Mouse (Mus musculus): ENCODE measurements around the gene Fstl4. TPM values are rescaled to one million over a fixed set of nuclear protein-coding genes. Genes with fewer than 3 reads are reported as not detected.

Gene Fstl4
- total RNA-seq (2021) (1 to 10 TPM; 3.0 to 4.0 TPM), polyA plus RNA-seq (2012; rRNA removed) (0.82 and 1.5 TPM in 2 replicates)
- long read RNA-seq, full-length matches to known transcripts = 3 of 3 reads
- long read RNA-seq, partial matches to known transcripts = 0 of 3 reads
- long read RNA-seq, other reads (novel, unspliced or antisense) = 0 of 3 reads

GRCm38 (mm10) chr11:52764461-52764893 lies at the start of gene Fstl4:
TSS of gene Fstl4 (plus strand) at chr11:52764634.
- Histone ChIP-seq H3K4me3 (peak within 1 kb of the TSS; percentile 44), H3K9ac (ENCODE audit: low read depth, low read length) (peak within 1 kb of the TSS; percentile 37), H3K79me2 (replicated peaks; ENCODE audit: control insufficient read depth, insufficient read depth, low read length) (no peaks in the 10 kb centered on the region), H3K4me1 (ENCODE audit: control insufficient read depth, insufficient read depth, low read length) (no peaks in the 10 kb centered on the region), H3K27ac (no peak within 1 kb of the TSS), H3K36me3 (ENCODE audit: control insufficient read depth, insufficient read depth, low read length) (no peaks in the 10 kb centered on the region), H3K27me3 (ENCODE audit: control insufficient read depth, insufficient read depth, low read length) (peaks cover 2% of the 10 kb centered on the region; the same call in 1 of the 2 replicates)
- WGBS = 1% methylated on average over 40 of the region's 48 CpGs
- intact Hi-C loops (cut with DNase I) = loop anchor here (10.0 kb wide), 2 partner anchors 340 to 490 kb away; no protein-coding TSS in a partner anchor
- TF ChIP-seq CTCF (IDR thresholded peaks at IDR 0.05) (no peak), POLR2A (IDR thresholded peaks at IDR 0.05; ENCODE audit: insufficient read depth, low read depth, low read length) (no peak), EP300 (IDR thresholded peaks at IDR 0.05; ENCODE audit: insufficient read depth, low read depth, low read length) (no peak)
- DNase-seq = peak; percentile 40 to 42

GRCm38 (mm10) chr11:52718570-52718969 lies 45.9 kb upstream of the Fstl4 start:
- DNase-seq = no peak
- H3K36me3 ChIP-seq (ENCODE audit: control insufficient read depth, insufficient read depth, low read length) = no peaks in the 10 kb centered on the region
- intact Hi-C loops (cut with DNase I) = no loop called here
- H3K27ac ChIP-seq = no peak overlapping the region
- no peaks in the 10 kb centered on the region for H3K79me2 ChIP-seq (replicated peaks; ENCODE audit: control insufficient read depth, insufficient read depth, low read length)
- TF ChIP-seq EP300 (IDR thresholded peaks at IDR 0.05; ENCODE audit: insufficient read depth, low read depth, low read length) = no peak
- TF ChIP-seq CTCF (IDR thresholded peaks at IDR 0.05) = no peak
- TF ChIP-seq POLR2A (IDR thresholded peaks at IDR 0.05; ENCODE audit: insufficient read depth, low read depth, low read length) = no peak
- WGBS = 55% methylated on average over 1 of the region's 1 CpGs
- no peak overlapping the region for H3K9ac ChIP-seq (ENCODE audit: low read depth, low read length)
- H3K27me3 ChIP-seq (ENCODE audit: control insufficient read depth, insufficient read depth, low read length) = no peaks in the 10 kb centered on the region
- no peak overlapping the region for H3K4me3 ChIP-seq
- no peaks in the 10 kb centered on the region for H3K4me1 ChIP-seq (ENCODE audit: control insufficient read depth, insufficient read depth, low read length)

GRCm38 (mm10) chr11:52721087-52721486 lies 43.3 kb upstream of the Fstl4 start:
- DNase-seq = no peak
- intact Hi-C loops (cut with DNase I) = no loop called here
- WGBS = 79% methylated on average over 6 of the region's 6 CpGs
- H3K4me3 ChIP-seq = no peak overlapping the region
- no peaks in the 10 kb centered on the region for H3K4me1 ChIP-seq (ENCODE audit: control insufficient read depth, insufficient read depth, low read length)
- H3K27me3 ChIP-seq (ENCODE audit: control insufficient read depth, insufficient read depth, low read length) = no peaks in the 10 kb centered on the region
- no peaks in the 10 kb centered on the region for H3K79me2 ChIP-seq (replicated peaks; ENCODE audit: control insufficient read depth, insufficient read depth, low read length)
- TF ChIP-seq POLR2A (IDR thresholded peaks at IDR 0.05; ENCODE audit: insufficient read depth, low read depth, low read length) (no peak), CTCF (IDR thresholded peaks at IDR 0.05) (no peak), EP300 (IDR thresholded peaks at IDR 0.05; ENCODE audit: insufficient read depth, low read depth, low read length) (no peak)
- H3K27ac ChIP-seq = no peak overlapping the region
- H3K36me3 ChIP-seq (ENCODE audit: control insufficient read depth, insufficient read depth, low read length) = no peaks in the 10 kb centered on the region
- H3K9ac ChIP-seq (ENCODE audit: low read depth, low read length) = no peak overlapping the region

- TF ChIP-seq CTCF (IDR thresholded peaks at IDR 0.05) = no peak
- no peak for TF ChIP-seq EP300 (IDR thresholded peaks at IDR 0.05; ENCODE audit: insufficient read depth, low read depth, low read length)
- TF ChIP-seq POLR2A (IDR thresholded peaks at IDR 0.05; ENCODE audit: insufficient read depth, low read depth, low read length) = no peak
- Histone ChIP-seq H3K79me2 (replicated peaks; ENCODE audit: control insufficient read depth, insufficient read depth, low read length) (no peaks in the 10 kb centered on the region), H3K36me3 (ENCODE audit: control insufficient read depth, insufficient read depth, low read length) (no peaks in the 10 kb centered on the region), H3K4me3 (no peak overlapping the region), H3K4me1 (ENCODE audit: control insufficient read depth, insufficient read depth, low read length) (no peaks in the 10 kb centered on the region), H3K9ac (ENCODE audit: low read depth, low read length) (no peak overlapping the region), H3K27me3 (ENCODE audit: control insufficient read depth, insufficient read depth, low read length) (no peaks in the 10 kb centered on the region), H3K27ac (no peak overlapping the region)
- 85% methylated on average over 4 of the region's 4 CpGs for WGBS
- intact Hi-C loops (cut with DNase I) = no loop called here
- DNase-seq = no peak
Observed at GRCm38 (mm10) chr11:52722706-52723105, 41.7 kb upstream of the Fstl4 start.

- peak; percentile 62 for TF ChIP-seq CTCF (IDR thresholded peaks at IDR 0.05)
- no peak for TF ChIP-seq EP300 (IDR thresholded peaks at IDR 0.05; ENCODE audit: insufficient read depth, low read depth, low read length)
- no peak for TF ChIP-seq POLR2A (IDR thresholded peaks at IDR 0.05; ENCODE audit: insufficient read depth, low read depth, low read length)
- no peaks in the 10 kb centered on the region for H3K79me2 ChIP-seq (replicated peaks; ENCODE audit: control insufficient read depth, insufficient read depth, low read length)
- WGBS = 100% methylated on average over 1 of the region's 1 CpGs
- no peak for DNase-seq
- intact Hi-C loops (cut with DNase I) = no loop called here
- no peak overlapping the region for H3K9ac ChIP-seq (ENCODE audit: low read depth, low read length)
- no peak overlapping the region for H3K4me3 ChIP-seq
- H3K27ac ChIP-seq = no peak overlapping the region
- no peaks in the 10 kb centered on the region for H3K36me3 ChIP-seq (ENCODE audit: control insufficient read depth, insufficient read depth, low read length)
- H3K27me3 ChIP-seq (ENCODE audit: control insufficient read depth, insufficient read depth, low read length) = no peaks in the 10 kb centered on the region
- no peaks in the 10 kb centered on the region for H3K4me1 ChIP-seq (ENCODE audit: control insufficient read depth, insufficient read depth, low read length)
Observed at GRCm38 (mm10) chr11:52726001-52726400, 38.4 kb upstream of the Fstl4 start.

- WGBS = 64% methylated on average over 15 of the region's 15 CpGs
- no peak overlapping the region for H3K27ac ChIP-seq
- TF ChIP-seq EP300 (IDR thresholded peaks at IDR 0.05; ENCODE audit: insufficient read depth, low read depth, low read length) = no peak
- no peak for TF ChIP-seq POLR2A (IDR thresholded peaks at IDR 0.05; ENCODE audit: insufficient read depth, low read depth, low read length)
- no peak for TF ChIP-seq CTCF (IDR thresholded peaks at IDR 0.05)
- H3K4me3 ChIP-seq = no peak overlapping the region
- DNase-seq = no peak
- no peak overlapping the region for H3K9ac ChIP-seq (ENCODE audit: low read depth, low read length)
- intact Hi-C loops (cut with DNase I) = no loop called here
- no peaks in the 10 kb centered on the region for H3K36me3 ChIP-seq (ENCODE audit: control insufficient read depth, insufficient read depth, low read length)
- no peaks in the 10 kb centered on the region for H3K79me2 ChIP-seq (replicated peaks; ENCODE audit: control insufficient read depth, insufficient read depth, low read length)
- no peaks in the 10 kb centered on the region for H3K27me3 ChIP-seq (ENCODE audit: control insufficient read depth, insufficient read depth, low read length)
- no peaks in the 10 kb centered on the region for H3K4me1 ChIP-seq (ENCODE audit: control insufficient read depth, insufficient read depth, low read length)
Observed at GRCm38 (mm10) chr11:52728479-52728878, 36.0 kb upstream of the Fstl4 start.
